In the genomic region with DNA sequence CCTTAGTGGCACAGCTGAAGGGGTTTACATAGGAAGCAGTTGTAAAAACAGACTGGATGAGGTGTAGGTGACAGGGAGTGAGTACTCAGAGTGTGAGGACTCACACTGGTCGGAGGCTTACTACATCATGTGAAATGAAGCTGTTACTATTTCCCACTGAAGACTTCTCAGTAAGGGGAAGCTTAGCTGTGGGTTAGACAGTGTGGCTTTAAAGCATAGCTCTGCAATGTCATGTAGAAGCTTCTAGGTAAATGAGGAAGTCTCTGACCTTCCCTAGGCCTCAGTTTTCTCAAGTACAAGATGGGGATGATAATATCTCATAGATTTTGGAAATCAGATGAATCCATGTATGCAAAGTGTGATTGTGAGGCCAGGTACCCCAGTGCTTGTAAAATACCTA, we compare ENCODE assay signal across 13 mouse cellular contexts.
"Had no signal": no experiment of that assay in that cellular context is flagged by ENCODE, and none has a peak within 500 bp of the region (broad histone marks: within the 10 kb centered on the region; RNA-seq: fewer than 3 reads in every experiment).

No protein-coding gene starts in this region.

- DNase-seq: kidney, adult 11 months; kidney, postnatal 10 days; layer of hippocampus, adult 9-11 months; layer of hippocampus, postnatal 36 days; lung, adult 18-20 months; midbrain, embryonic 14.5 days; right cerebral cortex, adult 18-20 months; right cerebral cortex, postnatal 25 days; thymus, adult 2 months; thymus, postnatal 25 days had no signal

- H3K27me3 ChIP-seq: limb, embryonic 13.5 days; neural tube, embryonic 13.5 days had no signal

- H3K4me3 ChIP-seq: limb, embryonic 13.5 days; midbrain, embryonic 10.5 days; neural tube, embryonic 13.5 days had no signal

- H3K9me3 ChIP-seq: limb, embryonic 13.5 days; midbrain, embryonic 10.5 days; neural tube, embryonic 13.5 days had no signal

- H3K36me3 ChIP-seq: limb, embryonic 13.5 days; neural tube, embryonic 13.5 days had no signal
